Mouse (Mus musculus): Measurements from ENCODE around the gene Zfp689.

DNA sequence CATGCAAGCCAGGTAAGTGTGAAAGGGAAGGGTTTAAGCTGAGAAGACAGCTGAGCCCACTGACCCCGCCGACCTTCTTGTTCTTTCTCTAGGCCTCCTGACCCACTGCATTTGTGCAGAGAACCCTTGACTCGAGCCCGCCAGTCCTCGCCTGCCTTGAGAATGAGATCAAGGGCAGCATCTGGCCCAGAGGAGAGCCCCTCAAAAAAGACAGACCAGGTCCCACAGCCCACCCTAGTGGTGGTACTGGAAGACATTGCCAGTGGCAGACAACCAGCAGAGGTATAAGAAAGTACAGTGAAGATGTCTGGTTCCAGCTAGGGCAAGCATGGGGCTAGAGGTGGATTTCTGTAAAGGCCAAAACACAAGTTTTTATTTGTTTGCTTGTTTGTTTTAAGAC is 24.7 kb upstream of the Zfp689 start:
- TF ChIP-seq CTCF (IDR thresholded peaks at IDR 0.05; ENCODE audit: low read depth) (peak; percentile 51), EP300 (optimal IDR thresholded peaks at IDR 0.05) (no peak)

Data from stomach, postnatal 0 days (tissue).